Mouse (Mus musculus): ENCODE results near the gene Fam25c. TPM values are rescaled to one million over a fixed set of nuclear protein-coding genes. Genes with fewer than 3 reads are reported as not detected.
"Not testable (repeated sequence)": the region's sequence is repeated elsewhere in the genome, so short reads cannot be mapped to it uniquely, and the experiment has no call there.

The Fam25c gene
- total RNA-seq, 4 experiments from 2014 or later: 1.3 TPM; not detected in 3

- DNase-seq (ENCODE audit: low spot score in 2 of 2): not testable (repeated sequence)
Measured at GRCm38 (mm10) chr14:34364254-34365146, 9.3 kb upstream of the Fam25c start.

- DNase-seq (ENCODE audit: low spot score in 2 of 2): peak; percentile 40 to 53
Measured at GRCm38 (mm10) chr14:34363490-34364253, 8.4 kb upstream of the Fam25c start.

- peak; percentile 35 to 54 for DNase-seq (ENCODE audit: low spot score in 2 of 2)
Measured at GRCm38 (mm10) chr14:34362726-34363445, 7.7 kb upstream of the Fam25c start.

- DNase-seq (ENCODE audit: low spot score in 2 of 2): no peak
Measured at GRCm38 (mm10) chr14:34362135-34362534, 6.9 kb upstream of the Fam25c start.

- no peak for DNase-seq (ENCODE audit: low spot score in 2 of 2)
Measured at GRCm38 (mm10) chr14:34360251-34360650, 5.0 kb upstream of the Fam25c start.

GRCm38 (mm10) chr14:34359676-34360244 is 4.5 kb upstream of the Fam25c start:
- no peak for DNase-seq (ENCODE audit: low spot score in 2 of 2)

- DNase-seq (ENCODE audit: low spot score in 2 of 2): no peak
Measured at GRCm38 (mm10) chr14:34357671-34358455, 2.6 kb upstream of the Fam25c start.

GRCm38 (mm10) chr14:34354456-34354855 is 777 bp downstream of the Fam25c start:
- no peak for DNase-seq (ENCODE audit: low spot score in 2 of 2)

GRCm38 (mm10) chr14:34353326-34353725 is 1.9 kb downstream of the Fam25c start:
- DNase-seq (ENCODE audit: low spot score in 2 of 2): no peak

GRCm38 (mm10) chr14:34352523-34352922 is 2.7 kb downstream of the Fam25c start:
- DNase-seq (ENCODE audit: low spot score in 2 of 2): no peak

- DNase-seq (ENCODE audit: low spot score in 2 of 2): no peak
Measured at GRCm38 (mm10) chr14:34351660-34352059, 3.6 kb downstream of the Fam25c start.

GRCm38 (mm10) chr14:34349007-34349406 is 6.2 kb downstream of the Fam25c start:
- no peak for DNase-seq (ENCODE audit: low spot score in 2 of 2)

- no peak for DNase-seq (ENCODE audit: low spot score in 2 of 2)
Measured at GRCm38 (mm10) chr14:34348301-34348700, 6.9 kb downstream of the Fam25c start.

GRCm38 (mm10) chr14:34347084-34347483 is 8.1 kb downstream of the Fam25c start:
- DNase-seq (ENCODE audit: low spot score in 2 of 2): no peak

- DNase-seq (ENCODE audit: low spot score in 2 of 2): no peak
Measured at GRCm38 (mm10) chr14:34345771-34346566, 9.3 kb downstream of the Fam25c start.

GRCm38 (mm10) chr14:34344361-34344760 is 10.9 kb downstream of the Fam25c start:
- no peak for DNase-seq (ENCODE audit: low spot score in 2 of 2)

GRCm38 (mm10) chr14:34343078-34343477 is 12.2 kb downstream of the Fam25c start:
- DNase-seq (ENCODE audit: low spot score in 2 of 2): no peak

GRCm38 (mm10) chr14:34341993-34342392 is 13.2 kb downstream of the Fam25c start:
- DNase-seq (ENCODE audit: low spot score in 2 of 2): no peak

GRCm38 (mm10) chr14:34339446-34339845 is 15.8 kb downstream of the Fam25c start:
- no peak for DNase-seq (ENCODE audit: low spot score in 2 of 2)

- peak in 1 of 2 experiments; percentile 77 for DNase-seq (ENCODE audit: low spot score in 2 of 2)
Measured at GRCm38 (mm10) chr14:34332476-34332875, 22.8 kb downstream of the Fam25c start.
